Mouse (Mus musculus): ENCODE results near the gene Bag1.

Bag1 gene

GRCm38 (mm10) chr4:40888839-40889238, 59.3 kb downstream of the Bag1 start:
- no peak for DNase-seq (ENCODE audit: low spot score)
